Mouse (Mus musculus): Measurements from ENCODE around the gene Zcchc10.

- no peak for TF ChIP-seq TAL1 (IDR thresholded peaks at IDR 0.05; ENCODE audit: low read length)
- no peak for TF ChIP-seq GATA1 (IDR thresholded peaks at IDR 0.05; ENCODE audit: low read length)
Observed at GRCm38 (mm10) chr11:53290871-53291270, 33.6 kb upstream of the Zcchc10 start.

Measured in erythroblast, embryonic 14.5 days (primary cell).